Mouse (Mus musculus) thymus, adult 2 months (tissue): ENCODE data around the gene Dtnbp1.

Experiments used
- CTCF ChIP-seq: fragments of 200-500 bp; IDR thresholded peaks from 2 replicates; pipeline ENCODE4 v1.5.1; 2012; ENCODE audit warnings: mild to moderate bottlenecking, control low read depth, low read length, moderate library complexity, borderline replicate concordance; ENCODE audit not compliant: control insufficient read depth, poor library complexity, insufficient read depth; ENCODE audit errors: extremely low read depth
- POLR2A ChIP-seq: fragments of 200-500 bp; IDR thresholded peaks from 2 replicates; pipeline ENCODE4 v1.6.1; 2012; ENCODE audit warnings: mild to moderate bottlenecking, low read length, control low read depth, moderate library complexity; ENCODE audit not compliant: control insufficient read depth, poor library complexity, insufficient read depth; ENCODE audit errors: extremely low read depth

- TF ChIP-seq CTCF, result no peak
- no peak for TF ChIP-seq POLR2A
These were observed 41.5 kb upstream of the Dtnbp1 start for GRCm38 (mm10) chr13:45043466-45043865.
